Mouse (Mus musculus) cortical plate, adult 2 months (tissue): Measurements from ENCODE around the gene Btbd10. TPM values are rescaled to one million over a fixed set of nuclear protein-coding genes. Genes with fewer than 3 reads are reported as not detected.

Experiments
- H3K27ac ChIP-seq: fragments of 200-500 bp; 2 replicates; pipeline ENCODE4 v1.5.1; 2012; ENCODE audit warnings: low read length, control low read depth, inconsistent platforms; ENCODE audit not compliant: insufficient read depth
- H3K4me1 ChIP-seq: fragments of 200-500 bp; 2 replicates; pipeline ENCODE4 v1.6.1; 2011; ENCODE audit warnings: low read length; ENCODE audit not compliant: control insufficient read depth, insufficient read depth
- H3K4me3 ChIP-seq: fragments of 200-500 bp; 2 replicates; pipeline ENCODE4 v1.5.1; 2011; ENCODE audit warnings: mild to moderate bottlenecking, low read length, control low read depth; ENCODE audit not compliant: insufficient read depth
- CTCF ChIP-seq: fragments of 200-500 bp; IDR thresholded peaks from 2 replicates; pipeline ENCODE4 v1.5.1; 2011; ENCODE audit warnings: mild to moderate bottlenecking, control low read depth, low read length; ENCODE audit not compliant: insufficient read depth; ENCODE audit errors: extremely low read depth
- POLR2A ChIP-seq: fragments of 200-500 bp; IDR thresholded peaks from 2 replicates; pipeline ENCODE4 v1.6.1; 2011; ENCODE audit warnings: mild to moderate bottlenecking, low read length, control low read depth; ENCODE audit not compliant: insufficient read depth; ENCODE audit errors: extremely low read depth
- polyA plus RNA-seq: library from polyadenylated mRNA; depleted of rRNA; stranded (reverse); fragments of >200 nt; gene quantifications from 2 replicates; pipeline ENCODE4 v1.2.3, GENCODE M21; 2012; rRNA removed

Gene Btbd10
- polyA plus RNA-seq, 1 experiment = 75.1 TPM

GRCm38 (mm10) chr7:113272338-113272997, 96.7 kb downstream of the Btbd10 start:
- no peak for TF ChIP-seq CTCF
- no peak for TF ChIP-seq POLR2A
- Histone ChIP-seq H3K4me1 (peaks cover 7% of the 10 kb centered on the region), H3K4me3 (no peak overlapping the region), H3K27ac (no peak overlapping the region)

- no peak overlapping the region for H3K27ac ChIP-seq
- no peak overlapping the region for H3K4me3 ChIP-seq
- H3K4me1 ChIP-seq = peaks cover 7% of the 10 kb centered on the region
- TF ChIP-seq POLR2A (no peak), CTCF (no peak)
Observed at GRCm38 (mm10) chr7:113270991-113271390, 98.2 kb downstream of the Btbd10 start.

- no peak overlapping the region for H3K4me3 ChIP-seq
- no peak for TF ChIP-seq CTCF
- no peak for TF ChIP-seq POLR2A
- no peak overlapping the region for H3K27ac ChIP-seq
- H3K4me1 ChIP-seq = peaks cover 7% of the 10 kb centered on the region
Observed at GRCm38 (mm10) chr7:113270551-113270950, 98.6 kb downstream of the Btbd10 start.

GRCm38 (mm10) chr7:113269921-113270320, 99.3 kb downstream of the Btbd10 start:
- Histone ChIP-seq H3K4me3 (no peak overlapping the region), H3K27ac (no peak overlapping the region), H3K4me1 (peaks cover 7% of the 10 kb centered on the region)
- no peak for TF ChIP-seq CTCF
- TF ChIP-seq POLR2A = no peak

GRCm38 (mm10) chr7:113269081-113269480, 100.1 kb downstream of the Btbd10 start:
- no peak overlapping the region for H3K27ac ChIP-seq
- H3K4me3 ChIP-seq = no peak overlapping the region
- TF ChIP-seq CTCF (no peak), POLR2A (no peak)
- H3K4me1 ChIP-seq = peaks cover 7% of the 10 kb centered on the region

- H3K4me1 ChIP-seq = peaks cover 7% of the 10 kb centered on the region
- peak; percentile 85 for TF ChIP-seq CTCF
- no peak for TF ChIP-seq POLR2A
Observed at GRCm38 (mm10) chr7:113268287-113268686, 100.9 kb downstream of the Btbd10 start.

More at GRCm38 (mm10) chr7:113268287-113268686, 100.9 kb downstream of the Btbd10 start:
- Histone ChIP-seq H3K4me3 (no peak overlapping the region), H3K27ac (no peak overlapping the region)

Other genes with a start within 250 kb of the Btbd10 start
- gene Arntl, start 161.9 kb downstream of the Btbd10 start, polyA plus RNA-seq = 30.4 and 34.6 TPM in 2 replicates
- not detected in 2 replicates for gene Pth, start 19.2 kb upstream of the Btbd10 start, polyA plus RNA-seq
- 81.4 and 83.4 TPM in 2 replicates for gene Far1, start 144.4 kb upstream of the Btbd10 start, polyA plus RNA-seq